Mouse (Mus musculus): ENCODE results near the gene Adh6a. TPM values are rescaled to one million over a fixed set of nuclear protein-coding genes. Genes with fewer than 3 reads are reported as not detected.
"Not testable (repeated sequence)": the region's sequence is repeated elsewhere in the genome, so short reads cannot be mapped to it uniquely, and the experiment has no call there.

The Adh6a gene
- polyA plus RNA-seq, 1 experiment from 2014 or later = not detected

DNA sequence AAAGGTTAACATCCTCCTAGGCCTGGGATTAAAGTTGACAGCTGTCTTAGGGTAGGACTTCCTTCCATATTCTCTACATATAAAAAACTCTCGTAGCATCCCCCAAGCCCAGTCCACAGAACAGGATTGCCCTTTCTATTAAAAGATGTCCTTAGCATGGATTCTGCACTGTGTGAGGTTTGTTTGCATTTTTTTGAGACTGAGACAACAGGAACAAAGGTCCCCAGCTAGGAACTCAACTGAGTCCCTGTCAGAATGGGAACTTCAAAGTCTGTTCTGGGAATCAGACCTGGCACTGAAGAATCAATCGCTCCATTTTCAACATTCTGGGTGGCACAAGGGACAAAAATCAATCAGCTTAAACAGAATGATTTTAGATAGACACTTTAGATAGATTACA lies 49.8 kb downstream of the Adh6a start:
- Histone ChIP-seq H3K27me3 (ENCODE audit: control insufficient read depth, insufficient read depth, low read length) (no peaks in the 10 kb centered on the region), H3K4me3 (ENCODE audit: low read depth, low read length) (no peak overlapping the region), H3K9ac (ENCODE audit: low read depth, low read length) (no peak overlapping the region), H3K4me2 (no peak overlapping the region), H3K36me3 (ENCODE audit: control insufficient read depth, insufficient read depth, low read length) (no peaks in the 10 kb centered on the region), H3K9me3 (replicated peaks; ENCODE audit: control insufficient read depth, low read length) (no peaks in the 10 kb centered on the region), H3K27ac (ENCODE audit: low read depth, low read length) (no peak overlapping the region), H3K4me1 (ENCODE audit: control insufficient read depth, insufficient read depth, low read length) (no peaks in the 10 kb centered on the region)
- WGBS (ENCODE audit: insufficient replicate concordance) = 77% methylated on average over 2 of the region's 2 CpGs
- ATAC-seq (replicated peaks; ENCODE audit: insufficient number of reproducible peaks, low FRiP score, low TSS enrichment) = no peak

DNA sequence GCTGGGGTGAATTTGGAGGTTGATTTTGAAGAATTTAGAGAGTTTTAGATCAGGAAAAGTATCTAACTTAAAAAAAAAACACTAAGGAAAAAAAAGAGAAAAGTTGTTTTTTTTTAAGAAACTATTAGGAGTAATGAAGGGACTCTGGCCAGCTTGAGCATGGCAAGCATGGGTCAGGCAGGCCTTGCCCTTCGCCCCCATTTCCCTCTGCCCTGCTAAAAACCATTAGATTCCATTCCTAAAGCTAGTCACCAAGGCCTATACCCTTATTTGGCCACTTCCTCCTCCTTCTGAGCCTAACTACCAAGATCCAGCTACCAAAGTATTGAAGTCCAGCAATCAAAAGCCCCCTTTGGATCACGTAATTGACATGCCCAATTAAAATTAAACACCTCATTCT lies 53.1 kb downstream of the Adh6a start:
- Histone ChIP-seq H3K9me3 (replicated peaks; ENCODE audit: control insufficient read depth, low read length) (no peaks in the 10 kb centered on the region), H3K36me3 (ENCODE audit: control insufficient read depth, insufficient read depth, low read length) (no peaks in the 10 kb centered on the region), H3K9ac (ENCODE audit: low read depth, low read length) (no peak overlapping the region), H3K4me1 (ENCODE audit: control insufficient read depth, insufficient read depth, low read length) (no peaks in the 10 kb centered on the region), H3K27ac (ENCODE audit: low read depth, low read length) (no peak overlapping the region), H3K4me3 (ENCODE audit: low read depth, low read length) (no peak overlapping the region), H3K4me2 (no peak overlapping the region), H3K27me3 (ENCODE audit: control insufficient read depth, insufficient read depth, low read length) (no peaks in the 10 kb centered on the region)
- no peak for ATAC-seq (replicated peaks; ENCODE audit: insufficient number of reproducible peaks, low FRiP score, low TSS enrichment)
- WGBS (ENCODE audit: insufficient replicate concordance) = 80% methylated on average over 2 of the region's 2 CpGs

DNA sequence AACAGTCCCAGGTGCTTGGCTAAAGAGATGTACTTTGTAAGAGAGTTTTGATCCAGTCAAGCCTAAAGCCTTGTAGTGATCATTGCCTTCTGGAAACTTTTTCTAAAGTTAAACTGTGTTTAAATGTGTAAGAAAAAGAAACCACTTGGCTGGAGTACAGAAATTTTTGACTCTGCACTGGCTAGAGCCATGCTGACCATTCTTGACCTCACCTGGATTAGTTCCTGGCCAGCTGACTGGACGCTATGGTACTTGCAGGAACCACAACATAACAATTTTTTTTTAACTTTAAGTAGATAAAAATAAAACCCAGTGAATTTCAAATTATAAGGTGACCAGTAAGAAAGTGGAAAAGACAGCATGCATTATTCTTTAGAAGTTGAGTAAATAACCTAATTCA lies 56.5 kb downstream of the Adh6a start:
- H3K36me3 ChIP-seq (ENCODE audit: control insufficient read depth, insufficient read depth, low read length) = no peaks in the 10 kb centered on the region
- H3K27me3 ChIP-seq (ENCODE audit: control insufficient read depth, insufficient read depth, low read length) = no peaks in the 10 kb centered on the region
- no peaks in the 10 kb centered on the region for H3K9me3 ChIP-seq (replicated peaks; ENCODE audit: control insufficient read depth, low read length)
- no peak for ATAC-seq (replicated peaks; ENCODE audit: insufficient number of reproducible peaks, low FRiP score, low TSS enrichment)
- H3K4me2 ChIP-seq = no peak overlapping the region
- H3K4me1 ChIP-seq (ENCODE audit: control insufficient read depth, insufficient read depth, low read length) = no peaks in the 10 kb centered on the region
- 80% methylated on average over 1 of the region's 1 CpGs for WGBS (ENCODE audit: insufficient replicate concordance)
- H3K9ac ChIP-seq (ENCODE audit: low read depth, low read length) = no peak overlapping the region
- no peak overlapping the region for H3K27ac ChIP-seq (ENCODE audit: low read depth, low read length)
- H3K4me3 ChIP-seq (ENCODE audit: low read depth, low read length) = no peak overlapping the region

DNA sequence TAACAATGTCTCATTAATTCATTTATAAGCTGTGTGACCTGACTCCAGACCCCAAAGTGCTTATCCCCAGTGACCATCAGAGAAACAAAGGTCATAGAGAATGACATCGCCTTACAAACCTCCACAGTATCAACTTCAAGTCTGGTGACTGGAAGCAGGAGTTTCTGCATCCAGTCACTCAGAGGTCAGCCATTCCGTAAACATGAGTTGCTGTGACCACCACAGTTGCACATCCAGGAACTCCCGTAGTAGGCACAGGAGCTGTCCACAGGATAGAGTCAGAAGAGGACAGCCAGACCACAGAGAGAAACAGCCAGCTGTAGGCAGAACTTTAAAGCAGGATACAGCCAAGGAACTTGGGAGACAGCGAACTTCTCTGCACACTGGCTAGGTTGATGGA lies 57.2 kb downstream of the Adh6a start:
- not testable (repeated sequence) for H3K9me3 ChIP-seq (replicated peaks; ENCODE audit: control insufficient read depth, low read length); H3K27me3 ChIP-seq (ENCODE audit: control insufficient read depth, insufficient read depth, low read length); H3K4me2 ChIP-seq; H3K4me3 ChIP-seq (ENCODE audit: low read depth, low read length); H3K27ac ChIP-seq (ENCODE audit: low read depth, low read length); H3K4me1 ChIP-seq (ENCODE audit: control insufficient read depth, insufficient read depth, low read length); ATAC-seq (replicated peaks; ENCODE audit: insufficient number of reproducible peaks, low FRiP score, low TSS enrichment); H3K9ac ChIP-seq (ENCODE audit: low read depth, low read length); H3K36me3 ChIP-seq (ENCODE audit: control insufficient read depth, insufficient read depth, low read length)
- WGBS (ENCODE audit: insufficient replicate concordance) = 50% methylated on average over 4 of the region's 4 CpGs

DNA sequence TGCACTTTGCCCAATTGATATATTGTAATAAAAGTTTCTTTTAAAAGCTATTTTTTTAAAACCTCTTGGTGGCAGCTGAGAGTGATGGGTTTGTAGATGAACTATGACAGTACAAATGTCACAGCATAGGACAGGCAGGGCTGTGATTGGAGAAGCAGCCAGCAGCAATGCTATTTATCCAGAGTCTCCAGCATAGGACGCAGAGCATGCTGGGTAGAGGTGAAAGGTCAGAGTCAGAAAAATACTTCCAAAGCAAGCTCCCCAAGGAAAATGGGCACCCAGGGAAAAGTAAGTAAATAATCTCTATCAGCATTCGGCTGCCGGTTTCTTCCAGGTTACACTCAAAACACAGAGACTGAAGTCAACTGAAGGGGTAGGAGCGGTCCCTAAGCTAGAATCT lies 60.8 kb downstream of the Adh6a start:
- Histone ChIP-seq H3K27me3 (ENCODE audit: control insufficient read depth, insufficient read depth, low read length) (no peaks in the 10 kb centered on the region), H3K36me3 (ENCODE audit: control insufficient read depth, insufficient read depth, low read length) (no peaks in the 10 kb centered on the region), H3K4me2 (no peak overlapping the region), H3K27ac (ENCODE audit: low read depth, low read length) (no peak overlapping the region), H3K9ac (ENCODE audit: low read depth, low read length) (no peak overlapping the region), H3K9me3 (replicated peaks; ENCODE audit: control insufficient read depth, low read length) (no peaks in the 10 kb centered on the region), H3K4me3 (ENCODE audit: low read depth, low read length) (no peak overlapping the region), H3K4me1 (ENCODE audit: control insufficient read depth, insufficient read depth, low read length) (no peaks in the 10 kb centered on the region)
- no peak for ATAC-seq (replicated peaks; ENCODE audit: insufficient number of reproducible peaks, low FRiP score, low TSS enrichment)
- WGBS (ENCODE audit: insufficient replicate concordance) = 72% methylated on average over 4 of the region's 4 CpGs

DNA sequence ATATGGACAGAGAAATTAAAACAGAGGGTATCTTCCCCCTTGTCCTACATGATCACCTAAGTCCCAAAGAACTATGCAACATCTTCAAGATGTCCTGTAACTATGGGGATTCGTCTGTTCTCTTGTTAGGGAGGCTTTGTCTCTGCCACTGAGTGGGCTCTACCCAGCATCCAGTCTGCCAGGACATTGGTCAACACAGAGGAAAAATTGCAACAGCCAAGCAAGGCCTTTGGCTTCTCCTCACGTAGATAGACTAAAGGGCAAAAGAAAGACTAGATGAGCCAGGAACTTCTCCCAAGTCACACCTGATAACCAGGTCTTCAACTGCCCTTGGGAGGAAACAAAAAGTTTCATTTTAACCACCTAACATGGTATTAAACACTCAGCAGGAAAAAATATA lies 62.1 kb downstream of the Adh6a start:
- 63% methylated on average over 2 of the region's 2 CpGs for WGBS (ENCODE audit: insufficient replicate concordance)
- Histone ChIP-seq H3K4me2 (no peak overlapping the region), H3K4me3 (ENCODE audit: low read depth, low read length) (no peak overlapping the region)

More for the DNA sequence above, 62.1 kb downstream of the Adh6a start:
- H3K27ac ChIP-seq (ENCODE audit: low read depth, low read length) = no peak overlapping the region
- no peaks in the 10 kb centered on the region for H3K4me1 ChIP-seq (ENCODE audit: control insufficient read depth, insufficient read depth, low read length)
- H3K9me3 ChIP-seq (replicated peaks; ENCODE audit: control insufficient read depth, low read length) = no peaks in the 10 kb centered on the region
- H3K9ac ChIP-seq (ENCODE audit: low read depth, low read length) = no peak overlapping the region
- ATAC-seq (replicated peaks; ENCODE audit: insufficient number of reproducible peaks, low FRiP score, low TSS enrichment) = no peak
- H3K27me3 ChIP-seq (ENCODE audit: control insufficient read depth, insufficient read depth, low read length) = no peaks in the 10 kb centered on the region
- H3K36me3 ChIP-seq (ENCODE audit: control insufficient read depth, insufficient read depth, low read length) = no peaks in the 10 kb centered on the region

Other genes starting within 250 kb of the Adh6a start
- gene 1110002E22Rik, start 248.2 kb upstream of the Adh6a start, polyA plus RNA-seq (2014; fragmentation: Nextera tagmentation; extraction: Ambion mirVana) = 6.3 and 8.3 TPM in 2 replicates
- 0.89 TPM in 1 of 2 replicates, not detected in the other for gene Gm5105, start 245.9 kb upstream of the Adh6a start, polyA plus RNA-seq (2014; fragmentation: Nextera tagmentation; extraction: Ambion mirVana)
- gene Trmt10a, start 169.8 kb upstream of the Adh6a start, polyA plus RNA-seq (2014; fragmentation: Nextera tagmentation; extraction: Ambion mirVana) = 10.8 and 15.9 TPM in 2 replicates
- 8.0 and 8.7 TPM in 2 replicates for gene Mttp, start 168.3 kb upstream of the Adh6a start, polyA plus RNA-seq (2014; fragmentation: Nextera tagmentation; extraction: Ambion mirVana)
- gene 4930579F01Rik, start 119.5 kb upstream of the Adh6a start, polyA plus RNA-seq (2014; fragmentation: Nextera tagmentation; extraction: Ambion mirVana) = not detected in 2 replicates
- gene Adh7, start 95.5 kb upstream of the Adh6a start, polyA plus RNA-seq (2014; fragmentation: Nextera tagmentation; extraction: Ambion mirVana) = not detected in 2 replicates
- gene Adh1, start 52.3 kb upstream of the Adh6a start, polyA plus RNA-seq (2014; fragmentation: Nextera tagmentation; extraction: Ambion mirVana) = 0.93 and 1.5 TPM in 2 replicates
- 1.9 and 2.4 TPM in 2 replicates for gene Adh6b, start 28.5 kb downstream of the Adh6a start, polyA plus RNA-seq (2014; fragmentation: Nextera tagmentation; extraction: Ambion mirVana)
- gene Adh4, start 102.2 kb downstream of the Adh6a start, polyA plus RNA-seq (2014; fragmentation: Nextera tagmentation; extraction: Ambion mirVana) = not detected in 2 replicates
- gene Adh5, start 129.8 kb downstream of the Adh6a start, polyA plus RNA-seq (2014; fragmentation: Nextera tagmentation; extraction: Ambion mirVana) = 166 and 176 TPM in 2 replicates
- 48.0 and 49.1 TPM in 2 replicates for gene Metap1, start 176.2 kb downstream of the Adh6a start, polyA plus RNA-seq (2014; fragmentation: Nextera tagmentation; extraction: Ambion mirVana)
- 323 and 330 TPM in 2 replicates for gene Eif4e, start 212.9 kb downstream of the Adh6a start, polyA plus RNA-seq (2014; fragmentation: Nextera tagmentation; extraction: Ambion mirVana)